Mouse (Mus musculus) neural tube, embryonic 14.5 days (tissue): ENCODE data around the gene Myrfl. TPM values are rescaled to one million over a fixed set of nuclear protein-coding genes. Genes with fewer than 3 reads are reported as not detected.

ENCODE experiments used
- ATAC-seq: fragments of 200-750 bp; cut with Nextera tagmentation; 2 replicates; pipeline ENCODE4 v1.8.0; 2017; ENCODE audit warnings: low read depth, mild to moderate bottlenecking, moderate TSS enrichment, moderate library complexity
- H3K27ac ChIP-seq: fragments of 300-500 bp; sonication (generic); 2 replicates; pipeline ENCODE4 v1.5.1; 2014; ENCODE audit warnings: low read depth, mild to moderate bottlenecking, control low read depth, low read length, moderate library complexity, mixed read lengths
- H3K27me3 ChIP-seq: fragments of 300-500 bp; sonication (generic); 2 replicates; pipeline ENCODE4 v1.6.1; 2014; ENCODE audit warnings: low read length; ENCODE audit not compliant: control insufficient read depth, insufficient read depth
- H3K36me3 ChIP-seq: fragments of 300-500 bp; sonication (generic); 2 replicates; pipeline ENCODE4 v1.6.1; 2014; ENCODE audit warnings: low read length, mixed read lengths; ENCODE audit not compliant: control insufficient read depth, insufficient read depth
- H3K4me1 ChIP-seq: fragments of 300-500 bp; sonication (generic); 2 replicates; pipeline ENCODE4 v1.6.1; 2014; ENCODE audit warnings: low read length; ENCODE audit not compliant: control insufficient read depth, insufficient read depth
- H3K4me2 ChIP-seq: fragments of 300-500 bp; sonication (generic); 2 replicates; pipeline ENCODE4 v1.6.1; 2014; ENCODE audit warnings: mild to moderate bottlenecking, low read depth, low read length, control low read depth
- H3K4me3 ChIP-seq: fragments of 300-500 bp; sonication (generic); 2 replicates; pipeline ENCODE4 v1.5.1; 2014; ENCODE audit warnings: low read depth, low read length, control low read depth, mixed read lengths
- H3K9ac ChIP-seq: fragments of 300-500 bp; sonication (generic); replicated peaks from 2 replicates; pipeline ENCODE4 v1.6.1; 2014; ENCODE audit warnings: low read depth, mild to moderate bottlenecking, control low read depth, low read length, mixed read lengths
- H3K9me3 ChIP-seq: fragments of 300-500 bp; sonication (generic); 2 replicates; pipeline ENCODE4 v1.6.1; 2016; ENCODE audit warnings: low read length; ENCODE audit not compliant: control insufficient read depth
- WGBS: fragments of 180-500 bp; shearing (Covaris S2); extraction: QIAGEN DNeasy Blood & Tissue Kit; methylation state at CpG from one replicate; pipeline ENCODE4 v1.1.7; 2014; 5-methylcytosine and 5-hydroxymethylcytosine counted together
- polyA plus RNA-seq: library from polyadenylated mRNA; unstranded; fragments of >200 nt; fragmentation: Nextera tagmentation; extraction: Ambion mirVana; gene quantifications from 2 replicates; pipeline ENCODE4 v1.2.1, GENCODE M21; 2014

Myrfl gene
- polyA plus RNA-seq, 1 experiment from 2014 or later: 0.20 TPM

DNA sequence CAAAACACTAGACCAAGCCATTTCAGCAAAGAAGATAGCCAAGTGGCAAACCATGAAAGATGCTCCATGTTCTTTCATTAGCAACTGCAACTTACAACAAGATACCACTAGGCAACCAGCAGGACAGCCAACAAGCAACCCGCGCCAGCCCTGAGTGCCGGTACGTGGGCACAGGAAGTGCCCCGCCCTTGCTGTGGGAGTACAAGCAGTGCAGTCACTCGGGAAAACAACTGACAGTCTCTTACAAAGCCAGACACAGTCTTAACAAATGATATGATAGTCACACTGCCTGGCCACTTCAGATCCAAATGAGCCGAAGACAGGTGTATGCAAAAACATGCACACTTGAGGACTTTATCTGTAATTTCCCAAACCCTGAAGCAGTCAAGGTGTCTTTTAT lies 33.8 kb upstream of the Myrfl start:
- WGBS: 84% methylated on average over 7 of the region's 7 CpGs
- Histone ChIP-seq H3K9me3 (no peaks in the 10 kb centered on the region), H3K27me3 (no peaks in the 10 kb centered on the region), H3K4me1 (no peaks in the 10 kb centered on the region), H3K4me2 (no peak overlapping the region), H3K9ac (no peak overlapping the region), H3K36me3 (peaks cover 13% of the 10 kb centered on the region; the same call in 1 of the 2 replicates), H3K4me3 (no peak overlapping the region), H3K27ac (no peak overlapping the region)
- ATAC-seq: no peak

DNA sequence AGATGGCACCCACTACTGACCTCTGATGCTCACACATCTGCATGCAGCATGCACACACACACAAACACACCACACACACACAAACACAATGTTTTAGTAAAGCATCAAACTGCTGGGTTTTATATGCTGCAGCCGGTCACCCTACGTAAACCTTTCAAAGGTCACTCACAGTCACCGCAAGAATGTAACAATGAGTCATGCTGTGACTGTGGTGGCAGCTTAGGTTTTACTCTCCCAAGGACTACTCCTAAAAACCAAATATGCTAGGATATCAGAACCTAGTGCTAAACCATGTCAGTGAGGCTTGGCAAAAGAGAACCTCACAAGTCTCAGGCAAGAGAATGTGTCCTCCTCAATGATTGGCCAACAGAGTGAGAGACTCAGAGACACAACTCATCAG lies 32.1 kb upstream of the Myrfl start:
- no peak overlapping the region for H3K4me3 ChIP-seq
- H3K9me3 ChIP-seq: no peaks in the 10 kb centered on the region
- peaks cover 20% of the 10 kb centered on the region; the same call in 1 of the 2 replicates for H3K36me3 ChIP-seq
- H3K27ac ChIP-seq: no peak overlapping the region
- no peak overlapping the region for H3K4me2 ChIP-seq
- ATAC-seq: no peak
- WGBS: 79% methylated on average over 3 of the region's 3 CpGs
- H3K4me1 ChIP-seq: no peaks in the 10 kb centered on the region
- H3K27me3 ChIP-seq: no peaks in the 10 kb centered on the region
- H3K9ac ChIP-seq: no peak overlapping the region

DNA sequence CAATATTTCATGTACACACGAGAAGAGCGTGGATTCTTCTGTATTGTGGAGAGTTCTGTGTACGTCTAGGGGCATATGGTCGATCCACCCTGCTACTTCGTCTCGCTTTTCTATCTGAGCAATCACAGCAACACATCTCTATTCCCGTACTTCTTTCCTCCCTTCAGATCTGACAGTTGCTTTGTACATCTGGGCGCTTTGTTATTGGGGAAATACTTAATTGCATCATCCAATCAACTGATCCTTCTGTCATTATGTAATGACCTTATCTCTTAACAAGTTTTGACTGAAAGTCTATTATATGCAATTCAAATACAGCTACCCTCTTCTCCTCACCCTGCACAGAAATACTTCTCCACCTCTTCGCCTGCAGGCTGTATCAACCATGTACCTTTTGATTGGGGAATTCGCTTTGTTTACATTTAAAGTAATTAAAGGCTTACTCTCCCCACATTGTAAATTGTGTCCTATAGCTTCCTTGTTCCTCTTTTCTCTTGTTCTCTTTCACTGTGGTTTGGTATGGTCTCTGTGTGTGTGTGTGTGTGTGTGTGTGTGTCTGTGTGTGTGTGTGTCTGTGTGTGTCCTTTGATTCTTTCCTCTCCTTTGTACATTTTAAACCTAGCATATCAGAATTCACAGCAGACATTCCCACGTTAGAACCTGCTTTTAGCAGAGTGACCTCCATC lies 29.9 kb upstream of the Myrfl start:
- 93% methylated on average over 11 of the region's 11 CpGs for WGBS
- Histone ChIP-seq H3K27me3 (no peaks in the 10 kb centered on the region), H3K4me2 (no peak overlapping the region), H3K36me3 (peaks cover 20% of the 10 kb centered on the region; the same call in 1 of the 2 replicates), H3K9me3 (no peaks in the 10 kb centered on the region), H3K4me1 (no peaks in the 10 kb centered on the region), H3K9ac (no peak overlapping the region), H3K27ac (no peak overlapping the region), H3K4me3 (no peak overlapping the region)
- ATAC-seq: no peak

DNA sequence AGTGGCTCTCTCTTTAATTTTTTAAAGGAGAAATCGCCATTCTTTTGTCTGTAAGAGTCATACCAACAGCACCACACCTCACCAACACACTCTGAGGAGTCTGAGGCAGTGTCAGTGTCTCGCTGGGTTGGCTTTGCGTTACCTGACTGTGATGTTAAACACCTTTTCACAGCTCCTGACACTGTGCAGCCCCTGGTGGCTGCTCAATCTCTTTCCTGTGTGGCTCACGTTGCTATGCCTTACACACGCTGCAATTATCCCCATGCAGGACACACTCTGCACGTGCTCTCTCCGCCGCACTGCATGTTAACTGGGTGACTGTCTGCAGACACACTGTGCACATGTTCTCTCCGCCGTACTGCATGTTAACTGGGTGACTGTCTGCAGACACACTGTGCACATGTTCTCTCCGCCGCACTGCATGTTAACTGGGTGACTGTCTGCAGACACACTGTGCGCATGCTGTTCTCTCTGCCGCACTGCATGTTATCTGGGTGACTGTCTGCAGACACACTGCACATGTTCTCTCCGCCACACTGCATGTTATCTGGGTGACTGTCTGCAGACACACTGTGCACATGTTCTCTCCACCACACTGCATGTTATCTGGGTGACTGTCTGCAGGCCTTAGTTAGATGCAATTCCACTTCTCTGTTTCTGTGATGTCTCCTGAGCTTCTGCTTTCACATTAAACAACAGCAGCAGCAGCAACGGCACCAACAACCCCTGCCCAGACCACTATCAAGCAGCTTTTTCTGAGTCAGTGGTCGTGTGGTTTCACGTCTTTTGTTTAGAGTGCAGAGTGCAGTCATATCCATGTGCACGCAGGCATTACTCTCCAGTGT lies 27.2 kb upstream of the Myrfl start:
- H3K4me3 ChIP-seq: no peak overlapping the region
- H3K9ac ChIP-seq: no peak overlapping the region
- H3K27me3 ChIP-seq: no peaks in the 10 kb centered on the region
- no peak overlapping the region for H3K27ac ChIP-seq
- no peak for ATAC-seq
- 92% methylated on average over 19 of the region's 19 CpGs for WGBS
- H3K9me3 ChIP-seq: no peaks in the 10 kb centered on the region
- H3K4me2 ChIP-seq: no peak overlapping the region
- H3K4me1 ChIP-seq: no peaks in the 10 kb centered on the region
- H3K36me3 ChIP-seq: peaks cover 20% of the 10 kb centered on the region; the same call in 1 of the 2 replicates

DNA sequence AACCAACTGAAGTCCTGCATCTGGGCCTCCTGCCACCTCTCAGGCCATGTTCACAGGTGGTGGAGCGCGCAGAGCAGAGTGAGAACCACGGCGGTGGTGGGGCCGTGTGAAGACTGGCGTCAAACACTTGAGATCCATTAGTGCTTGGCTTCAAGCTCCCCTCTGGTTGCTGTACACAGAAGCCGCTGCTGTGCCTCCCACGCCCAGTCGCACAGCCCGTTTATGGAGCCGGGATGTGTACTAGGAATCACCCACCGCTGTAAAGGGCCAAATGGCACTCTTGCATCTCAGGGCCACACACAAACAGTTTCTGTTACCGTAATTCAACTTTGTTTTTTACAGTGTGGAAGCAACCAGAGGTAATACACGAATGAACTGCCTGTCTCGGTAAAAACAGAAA lies 25.4 kb upstream of the Myrfl start:
- no peak overlapping the region for H3K9ac ChIP-seq
- H3K4me3 ChIP-seq: no peak overlapping the region
- H3K36me3 ChIP-seq: peaks cover 21% of the 10 kb centered on the region; the same call in 1 of the 2 replicates
- H3K9me3 ChIP-seq: no peaks in the 10 kb centered on the region
- ATAC-seq: no peak
- H3K27me3 ChIP-seq: no peaks in the 10 kb centered on the region
- no peak overlapping the region for H3K4me2 ChIP-seq
- H3K4me1 ChIP-seq: no peaks in the 10 kb centered on the region
- no peak overlapping the region for H3K27ac ChIP-seq
- 95% methylated on average over 15 of the region's 15 CpGs for WGBS

DNA sequence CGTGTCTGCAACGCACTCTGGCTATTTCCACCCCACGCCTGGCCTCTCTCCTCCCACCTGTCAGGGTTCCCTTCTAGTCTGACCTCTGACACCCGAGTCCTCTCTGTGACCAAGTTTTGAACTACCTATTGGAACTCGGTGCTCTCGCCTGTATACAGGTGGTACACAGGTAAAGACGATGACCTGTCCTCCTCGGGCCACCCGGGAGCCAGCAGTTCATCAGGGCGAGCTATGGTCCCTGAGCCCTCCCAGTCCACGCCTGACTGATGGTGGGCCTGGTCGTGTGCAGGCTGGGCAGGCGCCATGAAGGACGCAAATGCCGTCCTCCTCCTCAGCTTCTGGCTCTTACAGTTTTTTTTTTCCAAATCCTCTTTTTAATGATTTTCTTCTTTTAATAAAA lies 24.7 kb upstream of the Myrfl start:
- H3K27ac ChIP-seq: no peak overlapping the region
- peaks cover 15% of the 10 kb centered on the region; the same call in 1 of the 2 replicates for H3K36me3 ChIP-seq
- WGBS: 92% methylated on average over 15 of the region's 15 CpGs

DNA sequence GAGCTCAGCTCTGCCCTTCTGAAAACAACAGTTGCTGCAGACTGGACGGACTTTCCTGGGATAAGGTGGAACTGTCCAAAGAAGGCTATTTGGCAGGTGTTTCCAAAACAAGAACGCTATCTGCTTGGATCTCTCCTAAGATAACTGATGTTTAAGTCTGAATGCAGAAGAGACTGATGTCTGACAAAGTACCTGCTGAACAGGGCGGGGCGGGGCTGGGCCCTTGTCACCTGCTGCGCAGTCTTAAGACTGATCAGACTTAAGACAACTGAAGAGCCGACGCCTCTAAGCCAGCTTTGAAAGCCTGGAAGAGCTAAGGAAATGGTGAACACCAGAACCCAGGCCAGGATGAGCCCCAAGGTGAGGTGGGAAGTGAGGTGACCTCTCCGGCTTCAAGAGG lies 23.9 kb upstream of the Myrfl start:
- Histone ChIP-seq H3K9me3 (no peaks in the 10 kb centered on the region), H3K4me3 (no peak overlapping the region), H3K36me3 (peaks cover 15% of the 10 kb centered on the region; the same call in 1 of the 2 replicates), H3K27me3 (no peaks in the 10 kb centered on the region), H3K4me2 (no peak overlapping the region), H3K4me1 (no peaks in the 10 kb centered on the region), H3K27ac (no peak overlapping the region), H3K9ac (no peak overlapping the region)
- WGBS: 96% methylated on average over 8 of the region's 8 CpGs
- no peak for ATAC-seq

More for the DNA sequence above, 24.7 kb upstream of the Myrfl start:
- Histone ChIP-seq H3K9me3 (no peaks in the 10 kb centered on the region), H3K4me1 (no peaks in the 10 kb centered on the region), H3K4me2 (no peak overlapping the region), H3K4me3 (no peak overlapping the region), H3K27me3 (no peaks in the 10 kb centered on the region), H3K9ac (no peak overlapping the region)
- no peak for ATAC-seq

DNA sequence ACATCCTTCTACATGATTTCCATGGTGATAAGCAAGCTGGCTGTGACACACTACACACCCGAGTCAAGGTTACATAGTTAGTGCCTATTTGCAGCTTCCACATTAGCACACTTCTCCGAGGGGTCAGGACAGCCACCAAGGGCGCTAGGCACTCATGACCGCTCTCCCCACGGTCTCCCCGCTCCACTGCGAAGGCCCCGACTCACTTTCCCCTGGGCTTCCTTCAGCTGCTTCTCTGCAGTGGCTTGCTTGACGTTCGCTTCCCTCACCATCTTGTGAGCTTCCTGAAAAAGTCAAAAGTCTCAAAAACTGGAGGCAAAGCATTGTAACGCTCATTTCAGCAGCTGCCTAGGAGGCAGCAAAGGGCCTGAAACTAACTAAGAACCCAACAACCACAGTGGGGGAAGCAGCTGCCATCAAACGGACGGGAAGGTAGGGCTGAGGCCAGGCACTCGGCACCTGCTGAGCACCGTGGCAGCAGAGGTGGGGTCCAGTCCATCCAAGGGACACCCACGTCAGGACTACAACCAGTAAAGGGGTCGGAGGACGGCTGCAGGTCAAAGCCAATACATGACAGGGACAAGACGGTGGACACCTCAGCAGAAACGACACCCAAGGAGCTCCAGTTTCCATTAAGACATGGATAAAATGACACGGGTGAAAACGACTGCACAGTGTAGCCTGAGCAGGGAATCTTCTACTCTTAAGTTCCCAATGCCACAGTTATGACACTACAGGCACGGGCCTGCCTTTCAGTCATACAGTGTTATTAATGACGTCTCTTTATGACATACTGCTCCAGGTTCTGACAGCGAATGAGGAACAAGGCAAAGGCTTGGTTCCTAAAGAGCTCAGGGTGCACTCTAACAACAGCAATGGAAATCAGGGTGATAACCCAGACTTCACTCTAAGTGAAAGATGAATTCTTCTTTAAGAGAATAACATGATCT lies 22.9 kb upstream of the Myrfl start:
- Histone ChIP-seq H3K36me3 (peaks cover 9% of the 10 kb centered on the region; the same call in 1 of the 2 replicates), H3K27ac (no peak overlapping the region), H3K4me2 (no peak overlapping the region), H3K4me1 (no peaks in the 10 kb centered on the region), H3K27me3 (no peaks in the 10 kb centered on the region), H3K4me3 (no peak overlapping the region), H3K9ac (no peak overlapping the region), H3K9me3 (no peaks in the 10 kb centered on the region)
- no peak for ATAC-seq
- WGBS: 86% methylated on average over 25 of the region's 25 CpGs
